Comparison of ENCODE assay signal across 43 mouse cellular contexts in genomic region chr14:49955890-49956289, GRCm38 (mm10). TPM values are rescaled to one million over a fixed set of nuclear protein-coding genes. Genes with fewer than 3 reads are reported as not detected.
"Had no signal": no experiment of that assay in that cellular context is flagged by ENCODE, and none has a peak within 500 bp of the region (broad histone marks: within the 10 kb centered on the region; RNA-seq: fewer than 3 reads in every experiment).

No protein-coding gene starts in this region.

- H3K4me2 ChIP-seq: heart, embryonic 11.5 days; heart, embryonic 12.5 days; heart, embryonic 13.5 days; heart, embryonic 15.5 days; hindbrain, embryonic 12.5 days; hindbrain, embryonic 13.5 days; hindbrain, embryonic 14.5 days; hindbrain, embryonic 15.5 days; intestine, embryonic 15.5 days; kidney, embryonic 15.5 days had no signal

- H3K9me3 ChIP-seq: heart, embryonic 10.5 days; heart, embryonic 15.5 days; hindbrain, embryonic 12.5 days; hindbrain, embryonic 15.5 days; intestine, embryonic 15.5 days had no signal

- H3K27ac ChIP-seq: heart, embryonic 10.5 days; heart, embryonic 13.5 days; heart, embryonic 15.5 days; hindbrain, embryonic 10.5 days; hindbrain, embryonic 12.5 days; hindbrain, embryonic 13.5 days; hindbrain, embryonic 14.5 days; hindbrain, embryonic 15.5 days; hindbrain, postnatal 0 days; intestine, embryonic 15.5 days; kidney, embryonic 15.5 days; kidney, postnatal 0 days; layer of hippocampus, adult 2 months had no signal

- H3K36me3 ChIP-seq: heart, embryonic 10.5 days; heart, embryonic 12.5 days; heart, embryonic 13.5 days; heart, embryonic 15.5 days; hindbrain, embryonic 10.5 days; hindbrain, embryonic 12.5 days; hindbrain, embryonic 13.5 days; hindbrain, embryonic 15.5 days; intestine, embryonic 15.5 days; kidney, embryonic 15.5 days had no signal

- H3K27me3 ChIP-seq: heart, embryonic 12.5 days; heart, embryonic 13.5 days; heart, embryonic 15.5 days; hindbrain, embryonic 12.5 days; hindbrain, embryonic 13.5 days; hindbrain, embryonic 15.5 days; intestine, embryonic 15.5 days; kidney, embryonic 15.5 days had no signal

- ATAC-seq: hindbrain, embryonic 16.5 days; hindbrain, postnatal 0 days; inflammation-experienced regulatory T-cells, adult 6 months; intestine, embryonic 15.5 days; intestine, embryonic 16.5 days; intestine, postnatal 0 days had no signal

- H3K4me1 ChIP-seq: heart, embryonic 10.5 days; heart, embryonic 12.5 days; heart, embryonic 13.5 days; heart, embryonic 15.5 days; hindbrain, embryonic 10.5 days; hindbrain, embryonic 12.5 days; hindbrain, embryonic 13.5 days; hindbrain, embryonic 15.5 days; intestine, embryonic 15.5 days; kidney, embryonic 15.5 days had no signal

- H3K4me3 ChIP-seq: heart, embryonic 10.5 days; heart, embryonic 12.5 days; heart, embryonic 13.5 days; heart, embryonic 15.5 days; hindbrain, embryonic 10.5 days; hindbrain, embryonic 12.5 days; hindbrain, embryonic 13.5 days; hindbrain, embryonic 15.5 days; intestine, embryonic 15.5 days; kidney, embryonic 15.5 days; layer of hippocampus, adult 2 months had no signal

- DNase-seq: heart, postnatal 10 days; heart, postnatal 14 days; heart, postnatal 36 days; heart, postnatal 4 days; kidney, adult 11 months; kidney, adult 18-20 months; kidney, adult 2 months; kidney, adult 8-10 months; kidney, adult 9 months; kidney, postnatal 10 days; kidney, postnatal 14 days; kidney, postnatal 25 days; kidney, postnatal 36 days; kidney, postnatal 4 days; layer of hippocampus, adult 9-11 months; layer of hippocampus, postnatal 36 days had no signal

- H3K9ac ChIP-seq: heart, embryonic 12.5 days; heart, embryonic 13.5 days; heart, embryonic 15.5 days; hindbrain, embryonic 12.5 days; hindbrain, embryonic 13.5 days; hindbrain, embryonic 14.5 days; hindbrain, embryonic 15.5 days; intestine, embryonic 15.5 days; kidney, embryonic 15.5 days had no signal

RNA-seq across cellular contexts. Expression of gene Olfr724, which starts 7.2 kb away (rescaled TPM):
- polyA plus RNA-seq: heart, embryonic 10.5 days; heart, embryonic 11.5 days; heart, embryonic 12.5 days; heart, embryonic 13.5 days; heart, embryonic 14.5 days; heart, embryonic 15.5 days; heart, embryonic 16.5 days; heart, postnatal 0 days; hindbrain, embryonic 10.5 days; hindbrain, embryonic 11.5 days; hindbrain, embryonic 12.5 days; hindbrain, embryonic 13.5 days; hindbrain, embryonic 14.5 days; hindbrain, embryonic 15.5 days; hindbrain, embryonic 16.5 days; hindbrain, postnatal 0 days; inflammation-experienced regulatory T-cells, adult 6 months; intestine, embryonic 14.5 days; intestine, embryonic 15.5 days; intestine, embryonic 16.5 days; intestine, postnatal 0 days; kidney, adult 2 months; kidney, embryonic 14.5 days; kidney, embryonic 15.5 days; kidney, embryonic 16.5 days; kidney, postnatal 0 days; large intestine, adult 2 months had no signal

RNA-seq across cellular contexts. Expression of gene Olfr723, which starts 24.3 kb away (rescaled TPM):
- polyA plus RNA-seq: heart, embryonic 10.5 days; heart, embryonic 11.5 days; heart, embryonic 12.5 days; heart, embryonic 13.5 days; heart, embryonic 14.5 days; heart, embryonic 15.5 days; heart, embryonic 16.5 days; heart, postnatal 0 days; hindbrain, embryonic 10.5 days; hindbrain, embryonic 11.5 days; hindbrain, embryonic 12.5 days; hindbrain, embryonic 13.5 days; hindbrain, embryonic 14.5 days; hindbrain, embryonic 15.5 days; hindbrain, embryonic 16.5 days; hindbrain, postnatal 0 days; inflammation-experienced regulatory T-cells, adult 6 months; intestine, embryonic 14.5 days; intestine, embryonic 15.5 days; intestine, embryonic 16.5 days; intestine, postnatal 0 days; kidney, adult 2 months; kidney, embryonic 14.5 days; kidney, embryonic 15.5 days; kidney, embryonic 16.5 days; kidney, postnatal 0 days; large intestine, adult 2 months had no signal

RNA-seq across cellular contexts. Expression of gene Olfr722, which starts 54.1 kb away (rescaled TPM):
- polyA plus RNA-seq: heart, embryonic 10.5 days; heart, embryonic 11.5 days; heart, embryonic 12.5 days; heart, embryonic 13.5 days; heart, embryonic 14.5 days; heart, embryonic 15.5 days; heart, embryonic 16.5 days; heart, postnatal 0 days; hindbrain, embryonic 10.5 days; hindbrain, embryonic 11.5 days; hindbrain, embryonic 12.5 days; hindbrain, embryonic 13.5 days; hindbrain, embryonic 14.5 days; hindbrain, embryonic 15.5 days; hindbrain, embryonic 16.5 days; hindbrain, postnatal 0 days; inflammation-experienced regulatory T-cells, adult 6 months; intestine, embryonic 14.5 days; intestine, embryonic 15.5 days; intestine, embryonic 16.5 days; intestine, postnatal 0 days; kidney, adult 2 months; kidney, embryonic 14.5 days; kidney, embryonic 15.5 days; kidney, embryonic 16.5 days; kidney, postnatal 0 days; large intestine, adult 2 months had no signal
